Mouse (Mus musculus) CD4-positive naive resting alpha-beta T cell, adult 57 days (primary cell): ENCODE results near the gene Ap3d1. TPM values are rescaled to one million over a fixed set of nuclear protein-coding genes. Genes with fewer than 3 reads are reported as not detected.

Source experiments
- total RNA-seq: library from RNA; stranded (reverse); gene quantifications from one replicate; pipeline ENCODE4 v1.2.4, GENCODE M21; 2023

The Ap3d1 gene
- total RNA-seq: 126 TPM

DNA sequence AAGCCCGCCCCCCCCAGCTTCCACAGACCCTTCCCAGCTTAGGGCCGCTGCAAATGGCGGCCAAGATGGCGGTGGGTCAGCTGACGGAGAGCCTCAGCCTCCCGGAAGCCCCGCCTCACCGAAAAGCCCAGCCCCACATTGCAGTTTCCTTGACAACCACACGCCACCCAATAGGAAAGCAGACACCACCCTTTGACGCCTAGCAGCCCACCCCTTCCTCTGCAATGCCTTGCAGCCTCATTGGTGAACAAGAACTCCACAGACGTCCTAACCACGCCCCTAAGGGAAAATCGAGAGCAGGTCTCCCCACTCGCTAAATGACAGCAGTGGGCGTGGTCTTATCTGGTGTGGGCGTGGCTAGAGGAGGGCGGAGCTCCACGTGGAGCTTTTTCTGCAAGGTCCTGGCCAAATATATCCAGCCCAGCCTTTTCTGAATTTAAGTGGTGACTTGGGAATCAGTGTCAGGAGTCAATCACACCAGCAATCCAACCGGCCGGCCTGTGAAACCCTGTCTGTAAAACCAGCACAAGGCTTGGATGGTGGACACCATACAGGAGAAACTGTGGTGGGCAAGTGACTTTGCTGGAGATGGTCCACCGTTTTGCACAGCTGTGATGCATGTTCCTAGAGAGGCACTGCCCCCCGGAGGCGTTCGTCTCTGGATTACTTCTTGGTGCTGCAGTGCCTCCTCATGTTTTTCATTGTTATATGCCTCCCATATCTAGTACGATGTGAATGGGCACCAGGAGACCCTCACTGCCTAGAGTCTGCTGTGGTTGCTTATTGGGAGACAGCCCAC is at the start of gene Ap3d1:
Gene Ap3d1, minus strand, starts transcription at position 85 of the 799 bp plus-strand sequence.

DNA sequence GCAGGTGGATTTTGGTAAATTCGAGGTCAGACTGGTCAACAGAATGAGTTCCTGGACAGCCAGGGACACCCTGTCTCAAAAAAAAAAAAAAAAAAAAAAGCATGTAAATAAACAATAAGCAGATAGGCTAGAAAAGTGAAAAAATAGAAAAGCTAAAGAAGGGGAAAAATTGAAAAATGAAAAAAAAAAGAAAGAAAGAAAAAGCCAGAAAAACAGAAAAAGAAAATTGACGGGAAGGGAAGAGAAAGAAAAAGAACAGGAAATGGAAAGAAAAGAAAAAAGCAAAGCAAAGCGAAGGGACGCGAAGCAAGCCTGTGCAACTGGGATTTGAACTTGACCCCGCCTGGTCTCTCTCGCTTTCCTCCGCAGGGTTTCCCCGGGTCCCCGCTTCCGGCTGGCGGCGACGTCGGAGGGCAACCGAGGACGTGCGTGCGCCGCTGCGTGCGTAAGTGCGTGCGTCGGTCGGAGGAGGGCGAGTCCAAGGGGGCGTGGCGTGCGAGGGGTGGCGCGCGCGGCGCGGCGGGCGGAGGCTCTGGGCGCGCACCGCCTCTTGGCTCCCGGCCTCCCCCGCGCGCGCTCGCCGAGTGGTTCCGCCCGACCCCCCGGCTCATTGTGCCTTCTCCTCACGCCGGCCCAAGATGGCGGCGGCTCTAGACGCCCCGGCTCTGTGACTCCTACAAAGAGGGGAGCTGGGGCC is 12.7 kb upstream of the Ap3d1 start, which contains the start of gene Dot1l:
Gene Dot1l, plus strand, starts transcription at position 613 of the 697 bp plus-strand sequence.

DNA sequence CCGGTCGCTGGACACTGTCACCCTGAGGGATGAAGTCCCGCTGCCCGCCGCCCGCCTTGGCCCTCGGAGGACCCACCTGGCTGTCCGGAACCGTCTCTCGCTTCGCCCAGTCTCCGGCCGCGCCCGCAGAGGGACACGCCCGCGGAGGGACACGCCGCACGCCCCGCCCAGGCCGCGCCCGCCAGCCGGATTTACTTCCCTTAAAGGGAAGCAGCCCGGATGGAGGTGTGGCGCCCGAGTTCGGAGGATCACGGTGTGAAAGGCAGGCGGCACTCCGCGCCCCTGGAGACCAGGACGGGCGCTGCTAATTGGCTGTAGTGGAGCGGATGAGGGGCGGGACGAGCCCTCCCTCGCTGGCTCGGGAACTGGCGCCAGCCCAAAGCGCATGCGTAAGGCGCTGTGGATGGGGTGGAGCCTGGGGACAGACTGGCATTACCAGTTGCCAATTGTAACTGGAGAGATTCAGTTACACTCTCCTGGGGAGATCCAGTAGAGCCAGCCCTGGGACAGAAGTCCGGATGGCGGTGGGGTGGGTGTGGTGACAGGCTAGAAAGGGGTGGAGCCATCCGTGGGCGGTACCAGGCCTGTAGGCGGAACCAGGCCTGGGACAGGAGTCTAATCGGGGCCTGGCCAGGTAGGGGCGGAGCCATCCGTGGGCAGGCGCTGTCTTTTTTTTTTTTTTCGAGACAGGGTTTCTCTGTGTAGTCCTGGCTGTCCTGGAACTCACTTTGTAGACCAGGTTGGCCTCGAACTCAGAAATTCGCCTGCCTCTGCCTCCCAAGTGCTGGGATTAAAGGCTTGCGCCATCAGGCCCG is 40.1 kb downstream of the Ap3d1 start, which contains the start of the genes Mob3a and Izumo4:
Gene Mob3a, minus strand, starts transcription at position 257 of the 815 bp plus-strand sequence.
Gene Izumo4, plus strand, starts transcription at position 464 of the 815 bp plus-strand sequence.

DNA sequence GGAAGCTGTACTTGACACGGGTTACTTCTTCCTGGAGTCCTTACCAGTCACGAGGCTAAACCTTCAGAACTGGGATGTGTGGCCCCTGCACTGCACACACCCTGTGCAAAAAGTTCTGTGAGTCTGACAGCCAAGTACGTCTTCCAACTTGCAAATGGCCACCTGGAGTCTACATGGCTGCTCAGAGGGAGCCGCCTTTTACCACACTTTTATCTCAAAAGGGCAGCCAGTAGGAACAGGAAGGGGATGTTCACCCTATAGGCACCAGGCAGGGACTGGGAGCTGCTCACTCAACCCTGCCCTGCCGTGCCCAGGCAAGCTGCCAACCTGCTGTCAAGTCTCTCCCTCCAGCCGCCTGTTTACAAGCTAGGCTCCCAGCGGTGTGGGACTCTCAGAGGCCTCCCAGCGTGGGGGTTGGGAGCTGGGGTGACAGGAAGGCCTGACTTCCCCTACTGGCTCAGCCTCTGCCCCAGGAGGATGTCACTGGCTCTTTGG is 64.1 kb downstream of the Ap3d1 start, which contains the start of gene Mknk2:
Gene Mknk2, minus strand, starts transcription at position 171 of the 495 bp plus-strand sequence.

Other genes with a start within 250 kb of the Ap3d1 start
- gene Onecut3, start 247.4 kb downstream of the Ap3d1 start, total RNA-seq: not detected
- gene Atp8b3, start 203.1 kb downstream of the Ap3d1 start, total RNA-seq: not detected
- gene Rexo1, start 180.7 kb downstream of the Ap3d1 start, total RNA-seq: 136 TPM
- gene Klf16, start 164.9 kb downstream of the Ap3d1 start, total RNA-seq: 27.8 TPM
- 51.8 TPM for gene Abhd17a, start 151.9 kb downstream of the Ap3d1 start, total RNA-seq
- 51.3 TPM for gene Scamp4, start 139.4 kb downstream of the Ap3d1 start, total RNA-seq
- gene Adat3, start 139.4 kb downstream of the Ap3d1 start, total RNA-seq: 7.8 TPM
- 5.4 TPM for gene Gm49322, start 136.2 kb downstream of the Ap3d1 start, total RNA-seq
- gene Csnk1g2, start 119.4 kb downstream of the Ap3d1 start, total RNA-seq: 206 TPM
- gene Btbd2, start 85.2 kb downstream of the Ap3d1 start, total RNA-seq: 26.8 TPM
- gene Mknk2, start 64.2 kb downstream of the Ap3d1 start, total RNA-seq: 304 TPM
- gene Mob3a, start 40.3 kb downstream of the Ap3d1 start, total RNA-seq: 150 TPM
- gene Izumo4, start 40.1 kb downstream of the Ap3d1 start, total RNA-seq: 62.9 TPM
- gene Dot1l, start 12.9 kb upstream of the Ap3d1 start, total RNA-seq: 82.2 TPM
- 63.1 TPM for gene Sf3a2, start 55.9 kb upstream of the Ap3d1 start, total RNA-seq
- gene Plekhj1, start 56.4 kb upstream of the Ap3d1 start, total RNA-seq: 116 TPM
- gene Amh, start 63.0 kb upstream of the Ap3d1 start, total RNA-seq: 2.4 TPM
- not detected for gene Jsrp1, start 71.2 kb upstream of the Ap3d1 start, total RNA-seq
- gene Oaz1, start 84.4 kb upstream of the Ap3d1 start, total RNA-seq: 545 TPM
- not detected for gene Lingo3, start 101.8 kb upstream of the Ap3d1 start, total RNA-seq
- 24.7 TPM for gene Lsm7, start 112.9 kb upstream of the Ap3d1 start, total RNA-seq
- 39.0 TPM for gene Sppl2b, start 113.0 kb upstream of the Ap3d1 start, total RNA-seq
- not detected for gene Tmprss9, start 129.6 kb upstream of the Ap3d1 start, total RNA-seq
- gene Timm13, start 158.7 kb upstream of the Ap3d1 start, total RNA-seq: 72.7 TPM
- gene Lmnb2, start 176.0 kb upstream of the Ap3d1 start, total RNA-seq: 10.2 TPM
- 28.6 TPM for gene Gadd45b, start 187.8 kb upstream of the Ap3d1 start, total RNA-seq